Mouse (Mus musculus): ENCODE measurements around the gene Degs1. TPM values are rescaled to one million over a fixed set of nuclear protein-coding genes. Genes with fewer than 3 reads are reported as not detected.

The Degs1 gene
- total RNA-seq, 1 experiment from 2014 or later: 27.1 TPM

DNA sequence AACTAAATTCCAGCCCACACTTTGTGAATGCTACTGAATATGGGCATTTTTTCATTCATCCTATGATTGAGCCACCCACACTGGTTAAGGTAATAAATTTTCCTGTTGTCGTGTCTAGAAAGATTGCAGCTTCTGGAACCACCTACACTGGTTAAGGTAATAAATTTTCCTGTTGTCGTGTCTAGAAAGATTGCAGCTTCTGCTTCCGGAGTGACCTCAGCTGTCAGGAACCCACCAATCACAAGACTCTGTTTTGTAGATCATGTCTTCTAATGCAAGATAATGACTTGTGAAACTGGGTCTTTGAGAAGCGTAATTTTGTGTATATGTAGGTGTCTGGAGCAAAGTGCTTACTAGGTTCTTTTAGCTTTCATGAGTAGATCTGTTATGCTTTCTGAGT, 47.4 kb downstream of the Degs1 start:
- 0 out of 2 replicates have a peak, but pooled peaks have one; percentile 22 for ATAC-seq (replicated peaks; ENCODE audit: low read depth, poor library complexity, severe bottlenecking)

- ATAC-seq (replicated peaks; ENCODE audit: low read depth, poor library complexity, severe bottlenecking): no peak
These were observed 53.2 kb downstream of the Degs1 start for GRCm38 (mm10) chr1:182229381-182229780.

DNA sequence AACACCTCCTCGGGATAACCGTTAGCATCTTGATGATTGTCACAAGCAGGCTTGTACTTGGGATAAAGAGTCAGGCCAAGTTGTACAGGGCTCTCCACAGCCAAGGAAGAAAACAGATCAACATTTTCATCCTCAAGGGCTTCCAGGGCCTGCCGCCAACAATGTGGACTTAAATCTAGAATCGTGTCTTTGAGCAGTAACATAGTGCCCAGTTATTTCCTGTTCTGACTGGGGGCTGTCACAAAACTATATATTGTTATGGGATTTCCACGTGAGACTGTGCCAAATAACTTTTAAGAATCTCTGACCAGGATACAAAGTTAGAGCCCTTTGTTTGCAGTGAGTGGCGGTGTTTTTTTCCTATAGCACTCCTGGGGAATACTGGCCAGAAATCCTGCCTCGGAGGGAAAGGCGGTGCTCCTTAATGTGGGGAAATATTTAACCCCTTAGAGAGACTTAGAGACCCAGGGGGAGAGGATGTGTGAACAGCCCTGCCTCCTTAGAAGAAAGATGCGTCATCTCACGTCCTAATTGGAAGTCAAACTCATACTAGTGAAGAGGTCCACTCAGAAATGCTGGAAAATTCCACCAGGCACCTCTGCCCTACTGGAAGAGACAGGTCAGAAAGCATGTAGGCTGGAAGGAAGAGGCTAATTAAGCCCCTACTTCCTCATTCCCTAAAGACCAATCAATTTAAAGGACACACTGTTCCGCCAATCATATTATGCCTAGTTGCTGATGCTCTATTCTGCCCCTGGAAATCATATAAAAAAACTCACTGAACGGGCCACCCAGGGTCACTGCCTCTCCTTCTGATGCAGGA, 55.3 kb downstream of the Degs1 start:
- ATAC-seq (replicated peaks; ENCODE audit: low read depth, poor library complexity, severe bottlenecking): no peak

- no peak for ATAC-seq (replicated peaks; ENCODE audit: low read depth, poor library complexity, severe bottlenecking)
These were observed 56.3 kb downstream of the Degs1 start for GRCm38 (mm10) chr1:182226261-182226660.

Other genes starting within 250 kb of the Degs1 start
- gene Srp9, start 158.1 kb downstream of the Degs1 start, total RNA-seq (2017): 103 and 131 TPM in 2 replicates
- gene Vmn1r1, start 118.3 kb downstream of the Degs1 start, total RNA-seq (2017): not detected in 2 replicates
- 16.3 and 17.8 TPM in 2 replicates for gene Fbxo28, start 58.8 kb upstream of the Degs1 start, total RNA-seq (2017)
- 8.6 and 9.6 TPM in 2 replicates for gene Trp53bp2, start 126.4 kb upstream of the Degs1 start, total RNA-seq (2017)
- 22.4 TPM in 2 replicates for gene Capn2, start 234.8 kb upstream of the Degs1 start, total RNA-seq (2017)